Comparison of ENCODE assay signal across 11 mouse cellular contexts in genomic region chr2:167066528-167067516, GRCm38 (mm10). TPM values are rescaled to one million over a fixed set of nuclear protein-coding genes. Genes with fewer than 3 reads are reported as not detected.
DNase-seq lines count a peak whose midpoint lies in the region; ATAC-seq and TF ChIP-seq lines count a peak whose summit lies in the region.
"Had no signal": no experiment of that assay in that cellular context is flagged by ENCODE, and none has a peak within 500 bp of the region (broad histone marks: within the 10 kb centered on the region; RNA-seq: fewer than 3 reads in every experiment).

No protein-coding gene starts in this region.

- WGBS in kidney, embryonic 15.5 days, result 27% methylated on average over 6 of the region's 6 CpGs
- WGBS in liver, embryonic 14.5 days (ENCODE audit: insufficient replicate concordance), result 17% methylated on average over 6 of the region's 6 CpGs

- H3K9ac ChIP-seq in kidney, embryonic 15.5 days, result no peak overlapping the region
- no peak overlapping the region for H3K9ac ChIP-seq in liver, embryonic 14.5 days (replicated peaks)
- H3K9ac ChIP-seq: forebrain, embryonic 12.5 days had no signal

- no peaks in the 10 kb centered on the region for H3K27me3 ChIP-seq in kidney, embryonic 15.5 days
- H3K27me3 ChIP-seq in liver, embryonic 14.5 days (ENCODE audit: control insufficient read depth, insufficient read depth, low read length), result no peaks in the 10 kb centered on the region
- H3K27me3 ChIP-seq: forebrain, embryonic 12.5 days had no signal

- no peaks in the 10 kb centered on the region for H3K9me3 ChIP-seq in kidney, embryonic 15.5 days (replicated peaks)
- H3K9me3 ChIP-seq in liver, embryonic 14.5 days (ENCODE audit: control insufficient read depth, low read length), result no peaks in the 10 kb centered on the region
- H3K9me3 ChIP-seq: forebrain, embryonic 12.5 days had no signal

- DNase-seq in kidney, adult 11 months, result no peak
- DNase-seq in A20 (ENCODE audit: low read depth, low spot score), result peak; percentile 62
- peak; percentile 75 for DNase-seq in embryo, embryonic 9.5 days (ENCODE audit: extremely low spot score)
- no peak for DNase-seq in liver, embryonic 14.5 days (ENCODE audit: low read depth in 3 of 3, low spot score in 3 of 3)
- no peak for DNase-seq in lung, postnatal 4 days
- DNase-seq in frontal cortex, postnatal 25 days (ENCODE audit: low spot score in 2 of 2), result no peak
- DNase-seq in T-cell, adult 2 months (ENCODE audit: low spot score), result no peak
- DNase-seq: heart, adult 11 months had no signal

- peaks cover 26% of the 10 kb centered on the region for H3K36me3 ChIP-seq in kidney, embryonic 15.5 days
- H3K36me3 ChIP-seq in liver, embryonic 14.5 days (replicated peaks; ENCODE audit: control insufficient read depth, insufficient read depth, low read depth), result peaks cover 25% of the 10 kb centered on the region

- no peak overlapping the region for H3K4me2 ChIP-seq in kidney, embryonic 15.5 days
- no peak overlapping the region for H3K4me2 ChIP-seq in liver, embryonic 14.5 days (ENCODE audit: low read depth)

- no peak for TF ChIP-seq EP300 in liver, embryonic 14.5 days (IDR thresholded peaks at IDR 0.05; ENCODE audit: low read depth)

- H3K27ac ChIP-seq in kidney, embryonic 15.5 days, result peak overlapping the region; percentile 72
- peak overlapping the region; percentile 34 for H3K27ac ChIP-seq in liver, embryonic 14.5 days
- H3K27ac ChIP-seq: forebrain, embryonic 12.5 days had no signal

- TF ChIP-seq CTCF in liver, embryonic 14.5 days (IDR thresholded peaks at IDR 0.05; ENCODE audit: low read depth), result 0 out of 2 replicates have a peak, but pooled peaks have one; percentile 10

- ATAC-seq in kidney, embryonic 15.5 days (replicated peaks; ENCODE audit: low FRiP score), result no peak
- ATAC-seq in liver, embryonic 14.5 days (ENCODE audit: insufficient read depth), result no peak
- ATAC-seq: intestine, postnatal 0 days had no signal

- peaks cover 33% of the 10 kb centered on the region for H3K4me1 ChIP-seq in kidney, embryonic 15.5 days
- peaks cover 2 to 18% of the 10 kb centered on the region in 2 experiments; a peak in 3 of 4 replicates for H3K4me1 ChIP-seq in liver, embryonic 14.5 days (replicated peaks; ENCODE audit: control insufficient read depth in 2 of 2, insufficient read depth in 2 of 2, low read length in 1 of 2)

- H3K4me3 ChIP-seq in kidney, embryonic 15.5 days (replicated peaks), result no peak overlapping the region
- no peak overlapping the region for H3K4me3 ChIP-seq in liver, embryonic 14.5 days (ENCODE audit: insufficient read depth in 1 of 2, low read depth in 2 of 2, low read length in 2 of 2)

RNA-seq across cellular contexts. Expression of gene Znfx1, which starts 4.0 kb away (rescaled TPM):
- polyA plus RNA-seq in kidney, embryonic 15.5 days (2015; fragmentation: Nextera tagmentation; extraction: Ambion mirVana), result 9.5 and 10.2 TPM in 2 replicates
- 7.7 and 7.8 TPM in 2 replicates for polyA plus RNA-seq in liver, embryonic 14.5 days (2012; rRNA removed)
- 6.7 and 8.2 TPM in 2 replicates for polyA plus RNA-seq in liver, embryonic 14.5 days (2014; fragmentation: Nextera tagmentation; extraction: Ambion mirVana)

RNA-seq across cellular contexts. Expression of gene Ddx27, which starts 51.8 kb away (rescaled TPM):
- polyA plus RNA-seq in kidney, embryonic 15.5 days (2015; fragmentation: Nextera tagmentation; extraction: Ambion mirVana), result 57.7 and 59.4 TPM in 2 replicates
- polyA plus RNA-seq in liver, embryonic 14.5 days (2012; rRNA removed), result 26.4 and 39.5 TPM in 2 replicates
- 26.5 and 30.2 TPM in 2 replicates for polyA plus RNA-seq in liver, embryonic 14.5 days (2014; fragmentation: Nextera tagmentation; extraction: Ambion mirVana)

Comparison
In these comparisons a context has a peak if more than half of its experiments do, and no peak if none do; other contexts are left out.
1. DNase-seq: peak in A20 (single experiment) and embryo, embryonic 9.5 days (single experiment); none in kidney, adult 11 months (single experiment), liver, embryonic 14.5 days (0 of 3), lung, postnatal 4 days (0 of 2), frontal cortex, postnatal 25 days (0 of 2) and T-cell, adult 2 months (single experiment).